Mouse (Mus musculus) heart, embryonic 16.5 days (tissue): ENCODE measurements at regions not wholly inside any gene's neighbourhood (a gene's known extent, or its start where the extent isn't known, plus 50 kb on each side); places are given as distances from the start of the nearest gene placed in this dataset.

Source experiments
- ATAC-seq: fragments of 200-750 bp; cut with Nextera tagmentation; replicated peaks from 2 replicates; pipeline ENCODE4 v1.8.0; 2017; ENCODE audit warnings: moderate number of reproducible peaks; ENCODE audit not compliant: insufficient read depth, low FRiP score; ENCODE audit errors: extremely low read depth
- H3K27ac ChIP-seq: fragments of 300-500 bp; sonication (generic); 2 replicates; pipeline ENCODE4 v1.5.1; 2014; ENCODE audit warnings: mild to moderate bottlenecking, low read length, control low read depth, moderate library complexity
- H3K27me3 ChIP-seq: fragments of 300-500 bp; sonication (generic); 2 replicates; pipeline ENCODE4 v1.6.1; 2014; ENCODE audit warnings: low read length, mixed read lengths; ENCODE audit not compliant: control insufficient read depth, insufficient read depth
- H3K36me3 ChIP-seq: fragments of 300-500 bp; sonication (generic); 2 replicates; pipeline ENCODE4 v1.6.1; 2014; ENCODE audit not compliant: control insufficient read depth, insufficient read depth
- H3K4me1 ChIP-seq: fragments of 300-500 bp; sonication (generic); 2 replicates; pipeline ENCODE4 v1.6.1; 2014; ENCODE audit warnings: low read length, mixed read lengths; ENCODE audit not compliant: control insufficient read depth, insufficient read depth
- H3K4me2 ChIP-seq: fragments of 300-500 bp; sonication (generic); 2 replicates; pipeline ENCODE4 v1.6.1; 2014; ENCODE audit warnings: low read depth, mild to moderate bottlenecking, control low read depth, low read length
- H3K4me3 ChIP-seq: fragments of 300-500 bp; sonication (generic); 2 replicates; pipeline ENCODE4 v1.5.1; 2014; ENCODE audit warnings: mild to moderate bottlenecking, control low read depth, low read length
- H3K9ac ChIP-seq: fragments of 300-500 bp; sonication (generic); 2 replicates; pipeline ENCODE4 v1.6.1; 2014; ENCODE audit warnings: low read length, control low read depth
- H3K9me3 ChIP-seq: fragments of 300-500 bp; sonication (generic); replicated peaks from 2 replicates; pipeline ENCODE4 v1.6.1; 2016; ENCODE audit warnings: low read length; ENCODE audit not compliant: control insufficient read depth
- WGBS: fragments of 180-500 bp; shearing (Covaris S2); extraction: QIAGEN DNeasy Blood & Tissue Kit; methylation state at CpG from one replicate; pipeline ENCODE4 v1.1.7; 2014; 5-methylcytosine and 5-hydroxymethylcytosine counted together

DNA sequence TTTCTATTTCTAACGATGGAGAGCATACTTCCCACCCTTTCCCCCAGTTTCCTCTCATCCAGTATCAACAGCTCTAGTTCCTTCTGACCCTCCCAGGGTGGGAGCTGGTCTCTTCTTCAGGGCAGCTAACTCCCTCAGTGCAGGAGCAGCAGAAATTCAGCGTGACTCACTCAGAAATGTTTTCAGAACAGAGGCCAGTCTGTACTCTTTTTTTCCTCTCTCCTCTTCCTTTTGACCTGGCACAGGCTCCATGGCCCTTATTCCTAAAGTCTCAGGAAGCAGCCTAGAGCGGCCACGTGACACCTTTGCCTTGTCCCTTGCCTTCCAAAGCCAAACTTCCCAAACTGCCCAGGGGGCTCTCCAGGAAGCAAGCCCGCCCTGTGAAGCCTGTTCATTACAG, 55.4 kb downstream of the Pja1 start:
- Histone ChIP-seq H3K9ac (no peak overlapping the region), H3K9me3 (no peaks in the 10 kb centered on the region), H3K4me3 (no peak overlapping the region), H3K27ac (no peak overlapping the region), H3K27me3 (no peaks in the 10 kb centered on the region; the same call in 1 of the 2 replicates), H3K4me2 (no peak overlapping the region), H3K36me3 (no peaks in the 10 kb centered on the region), H3K4me1 (peaks cover 3% of the 10 kb centered on the region; the same call in 1 of the 2 replicates)
- 0 out of 2 replicates have a peak, but pooled peaks have one; percentile 58 for ATAC-seq
- 44% methylated on average over 5 of the region's 5 CpGs for WGBS

DNA sequence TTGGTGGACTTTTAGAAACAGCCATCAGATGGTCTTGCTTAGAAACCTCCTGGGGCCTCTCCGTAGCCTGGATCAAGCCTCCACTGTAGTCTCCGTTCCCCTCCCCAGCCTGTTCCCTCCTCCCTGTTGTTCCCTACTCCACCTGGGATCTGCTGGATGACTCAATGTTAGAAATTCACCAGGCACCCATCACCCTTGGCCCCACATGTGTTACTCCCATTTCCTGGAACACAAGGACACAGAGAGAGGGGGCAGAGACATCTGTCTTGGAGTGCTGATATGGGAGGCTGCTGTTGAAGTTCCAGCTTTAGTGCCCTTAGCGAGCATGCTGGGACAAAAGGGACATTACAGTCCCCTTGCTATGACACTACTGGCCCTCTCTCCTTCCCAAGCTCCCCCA, 60.1 kb downstream of the Pja1 start:
- H3K4me1 ChIP-seq = no peaks in the 10 kb centered on the region; the same call in 1 of the 2 replicates
- H3K27ac ChIP-seq = no peak overlapping the region
- H3K27me3 ChIP-seq = peaks cover 2% of the 10 kb centered on the region
- no peak overlapping the region for H3K9ac ChIP-seq
- H3K36me3 ChIP-seq = no peaks in the 10 kb centered on the region
- 0 out of 2 replicates have a peak, but pooled peaks have one; percentile 32 for ATAC-seq
- WGBS = 62% methylated on average over 3 of the region's 3 CpGs
- no peak overlapping the region for H3K4me2 ChIP-seq
- no peak overlapping the region for H3K4me3 ChIP-seq
- no peaks in the 10 kb centered on the region for H3K9me3 ChIP-seq

DNA sequence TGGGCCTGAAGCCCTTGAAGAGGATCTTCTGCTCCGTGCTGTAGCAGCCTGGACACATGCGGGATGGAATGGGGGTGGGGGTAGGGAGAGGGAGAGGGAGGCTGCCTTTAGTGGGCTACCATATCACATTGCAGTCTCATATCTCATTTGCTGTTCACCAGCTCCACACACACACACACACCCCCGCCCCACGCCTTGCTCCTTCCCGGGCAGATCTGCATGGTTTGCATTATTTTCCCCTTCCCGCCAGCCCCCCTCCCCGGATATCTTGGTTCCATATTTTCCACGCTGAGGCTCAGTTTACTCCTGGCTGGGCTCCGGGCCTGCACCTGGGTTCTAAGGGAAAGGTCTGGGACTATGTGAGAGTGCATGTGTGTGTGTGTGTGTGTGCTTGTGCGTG, 61.2 kb downstream of the Pja1 start:
- ATAC-seq = no peak
- H3K4me3 ChIP-seq = no peak overlapping the region

GRCm38 (mm10) chrX:99409331-99409730, 61.7 kb downstream of the Pja1 start:
- no peak overlapping the region for H3K4me2 ChIP-seq
- no peaks in the 10 kb centered on the region for H3K9me3 ChIP-seq
- WGBS = 69% methylated on average over 5 of the region's 5 CpGs
- H3K4me1 ChIP-seq = no peaks in the 10 kb centered on the region
- H3K27me3 ChIP-seq = peaks cover 2% of the 10 kb centered on the region
- H3K4me3 ChIP-seq = no peak overlapping the region
- H3K27ac ChIP-seq = no peak overlapping the region
- no peak for ATAC-seq
- no peaks in the 10 kb centered on the region for H3K36me3 ChIP-seq
- no peak overlapping the region for H3K9ac ChIP-seq

More for the DNA sequence above, 61.2 kb downstream of the Pja1 start:
- H3K27ac ChIP-seq = no peak overlapping the region
- H3K9me3 ChIP-seq = no peaks in the 10 kb centered on the region
- no peak overlapping the region for H3K4me2 ChIP-seq
- no peaks in the 10 kb centered on the region for H3K4me1 ChIP-seq
- H3K36me3 ChIP-seq = no peaks in the 10 kb centered on the region
- H3K9ac ChIP-seq = no peak overlapping the region
- peaks cover 2% of the 10 kb centered on the region for H3K27me3 ChIP-seq
- 54% methylated on average over 10 of the region's 10 CpGs for WGBS

GRCm38 (mm10) chrX:99408804-99409203, 62.3 kb downstream of the Pja1 start:
- no peak overlapping the region for H3K9ac ChIP-seq
- H3K4me2 ChIP-seq = no peak overlapping the region
- H3K4me1 ChIP-seq = 0 out of 2 replicates have a peak, but pooled peaks cover 1% of the 10 kb centered on the region
- no peaks in the 10 kb centered on the region for H3K9me3 ChIP-seq
- H3K27ac ChIP-seq = no peak overlapping the region
- H3K4me3 ChIP-seq = no peak overlapping the region
- ATAC-seq = no peak
- 57% methylated on average over 6 of the region's 6 CpGs for WGBS
- H3K36me3 ChIP-seq = no peaks in the 10 kb centered on the region
- peaks cover 2% of the 10 kb centered on the region; the same call in 1 of the 2 replicates for H3K27me3 ChIP-seq

DNA sequence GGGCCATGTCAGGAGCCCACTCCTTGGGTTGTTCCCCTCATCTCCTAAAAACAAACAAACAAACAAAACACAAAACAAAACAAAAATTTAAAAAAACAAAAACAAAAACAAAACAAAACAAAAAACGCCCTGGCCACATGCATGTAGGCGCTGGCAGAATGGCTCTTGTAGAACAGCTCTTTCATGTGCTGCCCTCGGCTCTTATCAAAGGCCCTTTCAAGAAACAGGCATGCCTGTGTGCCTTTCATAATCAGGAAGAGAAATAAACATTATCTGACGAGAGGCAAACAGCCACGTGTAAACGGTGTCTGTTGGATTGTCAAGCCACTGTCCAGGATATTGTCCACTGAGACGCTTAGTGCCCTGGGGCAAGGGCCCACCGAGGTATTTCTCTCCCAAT, 65.2 kb downstream of the Pja1 start:
- Histone ChIP-seq H3K27me3 (peaks cover 2% of the 10 kb centered on the region), H3K4me1 (0 out of 2 replicates have a peak, but pooled peaks cover 3% of the 10 kb centered on the region), H3K9ac (no peak overlapping the region), H3K4me2 (no peak overlapping the region), H3K4me3 (no peak overlapping the region), H3K9me3 (no peaks in the 10 kb centered on the region), H3K27ac (no peak overlapping the region), H3K36me3 (no peaks in the 10 kb centered on the region)
- 41% methylated on average over 8 of the region's 8 CpGs for WGBS
- no peak for ATAC-seq

DNA sequence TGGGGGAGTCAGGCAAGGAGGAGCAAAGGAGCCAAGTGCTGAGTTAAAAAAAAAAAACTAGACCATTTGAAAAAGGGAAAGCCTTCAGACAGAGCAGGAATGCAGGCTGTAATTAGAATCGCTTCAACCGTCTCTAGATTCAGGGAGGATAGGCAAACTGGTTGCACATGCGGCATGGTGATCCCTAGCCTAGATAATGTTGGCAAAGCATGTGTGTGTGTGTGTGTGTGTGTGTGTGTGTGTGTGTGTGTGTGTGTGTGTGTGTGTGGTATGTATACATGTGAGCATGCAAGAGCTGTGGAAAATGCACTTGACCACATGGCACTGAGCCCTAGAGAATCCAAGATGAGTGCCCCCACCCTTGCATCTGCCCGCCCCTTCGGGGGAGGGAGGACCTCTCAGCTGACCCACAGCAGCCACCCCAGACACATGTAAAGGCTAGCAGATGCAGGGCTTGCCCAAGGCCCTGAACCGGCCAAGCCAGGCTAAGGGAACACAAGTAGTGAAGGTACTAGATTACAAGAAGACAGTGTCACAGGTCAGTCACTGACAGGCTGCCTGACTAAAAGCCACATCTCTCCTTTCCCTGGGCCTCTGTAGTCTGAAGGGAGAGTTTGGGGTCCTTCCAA, 67.4 kb downstream of the Pja1 start:
- Histone ChIP-seq H3K9me3 (no peaks in the 10 kb centered on the region), H3K27ac (no peak overlapping the region), H3K36me3 (no peaks in the 10 kb centered on the region), H3K27me3 (peaks cover 6% of the 10 kb centered on the region; the same call in 1 of the 2 replicates), H3K4me3 (no peak overlapping the region), H3K4me2 (no peak overlapping the region), H3K9ac (no peak overlapping the region), H3K4me1 (0 out of 2 replicates have a peak, but pooled peaks cover 3% of the 10 kb centered on the region)
- no peak for ATAC-seq
- 67% methylated on average over 6 of the region's 6 CpGs for WGBS

DNA sequence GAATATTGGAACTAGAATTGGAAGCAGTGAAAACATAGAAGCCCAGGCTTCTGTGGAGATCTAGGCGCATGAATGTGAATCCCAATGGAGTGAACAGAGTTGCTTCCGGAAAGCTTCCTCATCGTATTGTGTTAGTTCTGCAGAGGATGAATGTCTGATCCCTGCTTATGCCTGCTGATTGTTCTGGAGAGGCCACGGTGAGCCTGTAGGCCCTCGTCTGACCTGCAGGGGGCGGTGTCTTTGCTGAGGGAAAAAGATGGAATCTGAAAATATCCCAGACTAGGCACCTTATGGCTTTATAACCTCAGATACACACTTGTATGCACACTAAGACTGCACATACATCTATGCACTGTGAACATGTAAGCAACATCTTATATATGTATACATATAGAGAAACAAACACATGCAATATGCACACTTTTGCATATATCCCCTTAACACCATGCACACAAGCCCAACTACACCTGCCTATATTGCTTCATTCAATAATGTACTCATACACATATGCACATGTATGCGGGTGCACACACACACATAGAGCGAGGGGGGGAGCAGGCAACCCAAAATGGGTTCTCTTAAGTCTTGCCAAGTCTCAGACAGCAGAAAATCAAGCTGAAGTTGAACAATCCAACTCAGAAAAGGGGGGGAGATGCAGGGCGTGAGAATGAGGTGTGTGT, 68.1 kb downstream of the Pja1 start:
- peaks cover 4% of the 10 kb centered on the region; the same call in 1 of the 2 replicates for H3K27me3 ChIP-seq
- no peak overlapping the region for H3K9ac ChIP-seq
- H3K4me3 ChIP-seq = no peak overlapping the region
- ATAC-seq = no peak
- no peak overlapping the region for H3K4me2 ChIP-seq
- 0 out of 2 replicates have a peak, but pooled peaks cover 3% of the 10 kb centered on the region for H3K4me1 ChIP-seq
- H3K9me3 ChIP-seq = no peaks in the 10 kb centered on the region
- no peak overlapping the region for H3K27ac ChIP-seq
- H3K36me3 ChIP-seq = no peaks in the 10 kb centered on the region
- 52% methylated on average over 9 of the region's 9 CpGs for WGBS

GRCm38 (mm10) chrX:99397344-99397743, 73.7 kb downstream of the Pja1 start:
- peaks cover 8% of the 10 kb centered on the region; the same call in 1 of the 2 replicates for H3K27me3 ChIP-seq

More at GRCm38 (mm10) chrX:99397344-99397743, 73.7 kb downstream of the Pja1 start:
- WGBS = 43% methylated on average over 8 of the region's 8 CpGs
- 0 out of 2 replicates have a peak overlapping the region, but pooled peaks have one; percentile 49 for H3K9ac ChIP-seq
- no peak for ATAC-seq
- H3K4me3 ChIP-seq = no peak overlapping the region
- H3K4me1 ChIP-seq = no peaks in the 10 kb centered on the region
- no peak overlapping the region for H3K4me2 ChIP-seq
- no peaks in the 10 kb centered on the region for H3K9me3 ChIP-seq
- H3K27ac ChIP-seq = no peak overlapping the region
- no peaks in the 10 kb centered on the region for H3K36me3 ChIP-seq
